Mouse (Mus musculus): ENCODE data around the gene Gipc1.
A peak's percentile ranks its signal among the peaks of the same experiment; 100 is the strongest.

- no peak for TF ChIP-seq CTCF (IDR thresholded peaks at IDR 0.05; ENCODE audit: low read depth, low read length)
- peak; percentile 48; the same call in 1 of the 2 replicates for TF ChIP-seq POLR2A (IDR thresholded peaks at IDR 0.05; ENCODE audit: extremely low read depth, insufficient read depth, low read length)
These were observed 46.4 kb downstream of the Gipc1 start, which contains the start of gene Pkn1 for GRCm38 (mm10) chr8:83698661-83699453.

Measured in liver, adult 2 months (tissue).